Mouse (Mus musculus) hindbrain, embryonic 12.5 days (tissue): ENCODE results near the gene Gm28038. TPM values are rescaled to one million over a fixed set of nuclear protein-coding genes. Genes with fewer than 3 reads are reported as not detected.

Source experiments
- ATAC-seq: fragments of 200-750 bp; cut with Nextera tagmentation; 2 replicates; pipeline ENCODE4 v1.8.0; 2017; ENCODE audit warnings: moderate TSS enrichment; ENCODE audit not compliant: low FRiP score
- H3K27ac ChIP-seq: fragments of 300-500 bp; sonication (generic); 2 replicates; pipeline ENCODE4 v1.5.1; 2016; ENCODE audit warnings: mild to moderate bottlenecking
- H3K27me3 ChIP-seq: fragments of 300-500 bp; sonication (generic); 2 replicates; pipeline ENCODE4 v1.6.1; 2016; ENCODE audit warnings: mild to moderate bottlenecking
- H3K36me3 ChIP-seq: fragments of 300-500 bp; sonication (generic); 2 replicates; pipeline ENCODE4 v1.6.1; 2016; ENCODE audit warnings: mild to moderate bottlenecking
- H3K4me1 ChIP-seq: fragments of 300-500 bp; sonication (generic); 2 replicates; pipeline ENCODE4 v1.6.1; 2016
- H3K4me2 ChIP-seq: fragments of 300-500 bp; sonication (generic); replicated peaks from 2 replicates; pipeline ENCODE4 v1.6.1; 2016; ENCODE audit warnings: mild to moderate bottlenecking
- H3K4me3 ChIP-seq: fragments of 300-500 bp; sonication (generic); 2 replicates; pipeline ENCODE4 v1.5.1; 2016; ENCODE audit warnings: mild to moderate bottlenecking
- H3K9ac ChIP-seq: fragments of 300-500 bp; sonication (generic); 2 replicates; pipeline ENCODE4 v1.6.1; 2016; ENCODE audit warnings: mild to moderate bottlenecking, moderate library complexity
- H3K9me3 ChIP-seq: fragments of 300-500 bp; sonication (generic); replicated peaks from 2 replicates; pipeline ENCODE4 v1.6.1; 2016; ENCODE audit warnings: mild to moderate bottlenecking
- WGBS: fragments of 180-500 bp; shearing (Covaris S2); methylation state at CpG from one replicate; pipeline ENCODE4 v1.1.7; 2016; 5-methylcytosine and 5-hydroxymethylcytosine counted together
- polyA plus RNA-seq: library from polyadenylated mRNA; unstranded; fragments of >200 nt; fragmentation: Nextera tagmentation; extraction: Ambion mirVana; gene quantifications from 2 replicates; pipeline ENCODE4 v1.2.1, GENCODE M21; 2016

The Gm28038 gene
- polyA plus RNA-seq, 1 experiment from 2014 or later: not detected

- Histone ChIP-seq H3K4me1 (0 out of 2 replicates have a peak, but pooled peaks cover 4% of the 10 kb centered on the region), H3K27ac (no peak overlapping the region), H3K4me2 (no peak overlapping the region), H3K9ac (no peak overlapping the region), H3K4me3 (no peak overlapping the region), H3K36me3 (peaks cover 90% of the 10 kb centered on the region), H3K27me3 (no peaks in the 10 kb centered on the region), H3K9me3 (no peaks in the 10 kb centered on the region)
- 89% methylated on average over 15 of the region's 15 CpGs for WGBS
- no peak for ATAC-seq
These were observed 21.4 kb upstream of the Gm28038 start for GRCm38 (mm10) chr2:30259131-30260064.

GRCm38 (mm10) chr2:30261064-30261736 is 19.6 kb upstream of the Gm28038 start:
- WGBS: 89% methylated on average over 4 of the region's 4 CpGs
- Histone ChIP-seq H3K9me3 (no peaks in the 10 kb centered on the region), H3K36me3 (peaks cover 79% of the 10 kb centered on the region), H3K4me3 (no peak overlapping the region), H3K27ac (no peak overlapping the region), H3K9ac (no peak overlapping the region), H3K4me2 (no peak overlapping the region), H3K27me3 (no peaks in the 10 kb centered on the region), H3K4me1 (peaks cover 16% of the 10 kb centered on the region)
- no peak for ATAC-seq

GRCm38 (mm10) chr2:30261921-30262839 is 18.7 kb upstream of the Gm28038 start:
- no peak for ATAC-seq
- Histone ChIP-seq H3K4me3 (no peak overlapping the region), H3K9me3 (no peaks in the 10 kb centered on the region), H3K36me3 (peaks cover 69% of the 10 kb centered on the region), H3K4me2 (no peak overlapping the region), H3K27ac (peak overlapping the region; percentile 40; the same call in 1 of the 2 replicates), H3K27me3 (no peaks in the 10 kb centered on the region), H3K9ac (no peak overlapping the region; the same call in 1 of the 2 replicates), H3K4me1 (peaks cover 25% of the 10 kb centered on the region)
- WGBS: 90% methylated on average over 18 of the region's 18 CpGs

DNA sequence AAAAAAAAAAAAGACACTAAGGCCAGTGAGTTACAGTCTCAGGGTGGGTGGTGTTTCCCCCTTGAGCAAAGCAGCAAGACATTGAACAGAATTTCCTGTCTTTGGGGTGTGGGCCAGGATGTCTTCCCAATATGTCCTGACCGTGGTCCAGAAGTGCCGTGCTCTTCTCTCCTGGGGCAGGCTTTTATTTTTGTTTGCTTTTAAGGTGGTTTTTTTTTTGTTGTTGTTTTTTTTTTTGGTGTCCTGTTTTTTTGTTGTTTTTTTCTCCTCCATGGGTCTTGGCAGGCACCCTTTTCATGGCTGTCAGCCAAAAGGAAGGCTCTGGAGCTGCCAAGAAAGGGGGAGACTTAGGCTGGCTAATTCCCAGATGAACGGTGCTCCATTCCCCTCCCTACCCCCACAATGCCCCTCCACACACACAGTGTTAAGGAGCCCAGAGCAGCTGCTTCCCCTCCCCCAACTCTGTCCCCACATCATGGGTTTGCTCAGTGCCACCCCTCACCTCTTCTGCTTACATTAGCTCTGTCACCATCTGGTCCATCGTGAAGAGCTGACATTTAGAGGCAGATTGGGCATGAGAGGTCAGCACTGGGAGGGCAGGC is 17.9 kb upstream of the Gm28038 start:
- Histone ChIP-seq H3K4me2 (no peak overlapping the region), H3K36me3 (peaks cover 62% of the 10 kb centered on the region), H3K27me3 (no peaks in the 10 kb centered on the region; the same call in 1 of the 2 replicates), H3K4me3 (no peak overlapping the region), H3K27ac (0 out of 2 replicates have a peak overlapping the region, but pooled peaks have one; percentile 30), H3K4me1 (peaks cover 25% of the 10 kb centered on the region), H3K9ac (no peak overlapping the region), H3K9me3 (no peaks in the 10 kb centered on the region)
- peak; percentile 49; the same call in 1 of the 2 replicates for ATAC-seq
- WGBS: 64% methylated on average over 4 of the region's 4 CpGs

DNA sequence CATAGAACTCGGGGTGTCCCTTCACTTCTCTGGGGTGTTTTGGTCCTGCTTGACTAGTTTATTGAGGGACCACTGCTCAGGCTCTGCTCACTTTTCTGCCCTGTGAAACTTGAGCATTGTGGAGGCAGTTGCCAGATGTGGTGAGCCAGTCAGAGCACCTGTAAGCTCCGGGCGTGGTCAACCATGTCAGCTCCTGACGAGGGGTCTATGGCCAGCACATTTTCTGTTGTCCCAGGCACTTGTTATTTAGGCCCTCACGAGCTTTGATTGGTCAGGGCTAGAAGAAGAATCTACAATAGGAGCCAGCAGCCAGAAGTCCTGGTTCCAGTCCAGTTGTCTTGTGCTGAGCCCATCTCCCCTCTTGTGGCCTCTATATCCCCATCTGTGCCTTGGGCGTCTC is 17.0 kb upstream of the Gm28038 start:
- no peak overlapping the region for H3K4me3 ChIP-seq
- no peaks in the 10 kb centered on the region; the same call in 1 of the 2 replicates for H3K27me3 ChIP-seq
- H3K4me2 ChIP-seq: no peak overlapping the region
- no peaks in the 10 kb centered on the region for H3K9me3 ChIP-seq
- H3K36me3 ChIP-seq: peaks cover 53% of the 10 kb centered on the region
- H3K4me1 ChIP-seq: peaks cover 25% of the 10 kb centered on the region
- no peak overlapping the region for H3K27ac ChIP-seq
- 90% methylated on average over 6 of the region's 6 CpGs for WGBS
- ATAC-seq: no peak
- no peak overlapping the region for H3K9ac ChIP-seq

DNA sequence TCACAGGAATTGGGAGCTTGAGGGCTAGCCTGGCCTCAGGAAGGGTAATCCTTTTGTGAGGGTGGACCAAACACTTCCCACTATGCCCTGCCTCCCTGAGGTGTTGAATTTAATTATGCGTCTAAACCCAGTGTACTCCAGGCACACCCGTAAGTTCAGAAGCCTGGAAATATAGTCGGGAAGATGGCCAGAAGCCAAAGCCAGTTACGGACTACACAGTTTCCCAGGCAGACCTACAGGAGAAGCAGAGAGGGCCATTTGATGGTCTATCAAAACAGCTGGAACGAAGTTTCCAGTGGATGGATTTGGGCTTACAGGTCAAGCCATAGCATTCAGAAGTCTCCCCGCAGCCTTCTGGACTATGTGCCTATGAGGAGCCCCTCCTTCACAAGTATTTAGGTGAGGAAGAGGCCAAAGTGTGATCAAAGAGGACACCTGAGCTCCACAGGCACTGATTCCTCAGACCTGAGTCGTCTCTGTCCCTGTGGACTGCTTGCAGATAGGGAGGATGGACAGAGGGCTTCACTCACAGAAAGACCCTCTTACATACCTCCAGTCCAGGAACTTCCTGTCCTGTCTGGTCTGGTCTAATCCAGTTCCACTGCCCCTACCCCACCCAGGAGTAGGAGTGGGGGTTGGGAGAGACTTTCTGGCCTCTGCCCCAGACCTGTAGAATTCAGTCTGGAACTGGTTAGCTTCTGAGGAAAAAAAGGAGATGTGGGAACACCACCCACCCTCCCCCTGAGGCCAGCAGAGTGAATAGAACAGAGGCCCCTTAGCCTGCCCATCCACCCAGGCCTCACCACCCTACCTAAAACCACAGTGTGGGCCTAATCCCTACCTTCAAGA is 15.9 kb upstream of the Gm28038 start:
- WGBS: 84% methylated on average over 7 of the region's 7 CpGs
- Histone ChIP-seq H3K4me2 (no peak overlapping the region), H3K4me1 (peaks cover 27% of the 10 kb centered on the region), H3K9ac (no peak overlapping the region), H3K9me3 (no peaks in the 10 kb centered on the region), H3K27me3 (no peaks in the 10 kb centered on the region; the same call in 1 of the 2 replicates), H3K36me3 (peaks cover 42% of the 10 kb centered on the region), H3K27ac (peak overlapping the region; percentile 66), H3K4me3 (no peak overlapping the region)
- no peak for ATAC-seq

- no peak for ATAC-seq
- Histone ChIP-seq H3K4me2 (no peak within 1 kb of the TSS), H3K4me3 (no peak within 1 kb of the TSS), H3K27ac (peak within 1 kb of the TSS; percentile 66), H3K36me3 (peaks cover 33% of the 10 kb centered on the region), H3K9me3 (no peaks in the 10 kb centered on the region), H3K27me3 (no peaks in the 10 kb centered on the region; the same call in 1 of the 2 replicates), H3K4me1 (peaks cover 29% of the 10 kb centered on the region), H3K9ac (peak within 1 kb of the TSS; percentile 24; the same call in 1 of the 2 replicates)
- WGBS: 47% methylated on average over 5 of the region's 5 CpGs
These were observed 15.0 kb upstream of the Gm28038 start, which contains the start of gene Phyhd1 for GRCm38 (mm10) chr2:30265767-30266253. Gene Phyhd1, plus strand, starts transcription at chr2:30266203.

GRCm38 (mm10) chr2:30266392-30266941 is 14.4 kb upstream of the Gm28038 start:
- H3K4me1 ChIP-seq: peaks cover 29% of the 10 kb centered on the region
- ATAC-seq: no peak
- no peak overlapping the region for H3K4me2 ChIP-seq
- WGBS: 27% methylated on average over 4 of the region's 4 CpGs
- H3K36me3 ChIP-seq: peaks cover 31% of the 10 kb centered on the region
- H3K27ac ChIP-seq: peak overlapping the region; percentile 66
- H3K27me3 ChIP-seq: no peaks in the 10 kb centered on the region; the same call in 1 of the 2 replicates
- H3K9ac ChIP-seq: peak overlapping the region; percentile 13; the same call in 1 of the 2 replicates
- H3K4me3 ChIP-seq: no peak overlapping the region
- no peaks in the 10 kb centered on the region for H3K9me3 ChIP-seq

GRCm38 (mm10) chr2:30267466-30267865 is 13.4 kb upstream of the Gm28038 start:
- 98% methylated on average over 2 of the region's 2 CpGs for WGBS

GRCm38 (mm10) chr2:30268371-30268770 is 12.5 kb upstream of the Gm28038 start:
- Histone ChIP-seq H3K4me2 (no peak overlapping the region), H3K9ac (no peak overlapping the region), H3K36me3 (peaks cover 21% of the 10 kb centered on the region), H3K4me3 (no peak overlapping the region), H3K9me3 (no peaks in the 10 kb centered on the region), H3K27ac (no peak overlapping the region), H3K27me3 (no peaks in the 10 kb centered on the region; the same call in 1 of the 2 replicates), H3K4me1 (peaks cover 25% of the 10 kb centered on the region)
- WGBS: 58% methylated on average over 4 of the region's 4 CpGs
- ATAC-seq: no peak

More at GRCm38 (mm10) chr2:30267466-30267865, 13.4 kb upstream of the Gm28038 start:
- no peak overlapping the region; the same call in 1 of the 2 replicates for H3K9ac ChIP-seq
- no peaks in the 10 kb centered on the region; the same call in 1 of the 2 replicates for H3K27me3 ChIP-seq
- ATAC-seq: no peak
- no peak overlapping the region for H3K4me2 ChIP-seq
- H3K4me1 ChIP-seq: peaks cover 29% of the 10 kb centered on the region
- no peak overlapping the region for H3K4me3 ChIP-seq
- no peaks in the 10 kb centered on the region for H3K9me3 ChIP-seq
- H3K36me3 ChIP-seq: peaks cover 26% of the 10 kb centered on the region
- no peak overlapping the region for H3K27ac ChIP-seq
